Mouse (Mus musculus): ENCODE results near the gene 4931406C07Rik.

The 4931406C07Rik gene

DNA sequence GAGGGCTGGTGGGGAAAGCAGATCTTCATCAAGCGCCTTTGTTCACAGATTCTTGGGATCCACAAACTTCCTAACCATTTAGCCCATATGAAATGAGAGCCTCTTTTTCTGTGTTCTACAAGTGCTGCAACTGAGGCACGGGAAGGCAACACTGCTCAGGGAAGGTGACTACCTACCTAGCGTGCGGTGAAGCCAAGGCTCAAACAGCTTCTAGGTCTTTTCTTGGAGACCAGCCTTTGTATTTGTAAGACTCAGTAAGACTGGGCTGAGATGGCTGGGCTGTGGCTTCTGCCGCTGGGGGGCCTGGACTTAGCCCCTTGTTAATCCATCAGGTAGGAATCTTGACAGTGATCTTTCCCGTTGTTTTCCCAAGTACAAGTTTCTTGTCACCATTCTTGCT is 66.2 kb downstream of the 4931406C07Rik start:
- no peak for DNase-seq (ENCODE audit: extremely low read depth, insufficient read length, low spot score)

DNA sequence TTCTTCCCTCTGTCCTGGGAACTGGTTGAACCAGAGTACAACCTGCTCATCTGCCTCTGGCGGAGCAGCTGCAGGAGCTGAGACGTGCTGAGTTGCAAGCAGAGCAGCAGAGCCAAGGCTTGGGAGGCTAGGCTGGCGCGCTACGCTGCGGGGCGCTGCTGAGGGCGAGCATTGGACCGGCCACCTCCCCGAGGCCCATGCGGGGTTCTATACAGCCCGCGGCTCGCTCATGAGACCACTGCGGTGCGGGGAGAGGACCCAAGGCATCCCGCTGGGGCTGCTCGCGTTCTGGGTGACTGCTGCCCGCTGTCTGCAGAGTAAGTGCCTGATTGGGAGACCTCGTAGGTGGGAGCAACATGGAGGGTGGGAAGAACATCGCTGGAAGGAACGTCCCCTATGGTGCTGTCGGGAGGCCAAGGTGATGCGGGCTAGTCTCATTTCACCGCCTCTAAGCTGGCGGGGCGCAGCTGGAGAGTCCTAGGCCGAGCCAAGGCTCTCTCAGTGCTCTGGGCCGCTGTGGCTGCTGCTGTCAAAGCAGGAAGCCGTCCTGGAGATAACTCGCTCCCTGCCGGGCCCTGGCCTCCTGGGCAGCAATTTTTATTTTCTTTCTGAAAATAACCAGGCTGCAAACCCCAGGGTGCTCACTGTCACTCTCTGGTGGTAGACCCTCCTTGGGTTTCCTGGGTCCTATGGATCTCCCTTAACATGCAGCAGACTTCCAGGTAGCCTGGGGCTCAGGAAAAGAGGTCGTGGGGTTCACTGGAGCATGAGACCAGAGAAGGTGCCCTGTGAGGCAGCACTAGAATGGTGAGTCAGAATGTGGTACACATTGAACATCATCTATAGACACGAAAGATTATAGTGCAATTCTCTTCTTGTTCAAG is 67.0 kb downstream of the 4931406C07Rik start, which contains the start of gene Vstm5:
TSS of gene Vstm5 (plus strand) at position 4 of the 884 bp plus-strand sequence.
- no peak for DNase-seq (ENCODE audit: extremely low read depth, insufficient read length, low spot score)

DNA sequence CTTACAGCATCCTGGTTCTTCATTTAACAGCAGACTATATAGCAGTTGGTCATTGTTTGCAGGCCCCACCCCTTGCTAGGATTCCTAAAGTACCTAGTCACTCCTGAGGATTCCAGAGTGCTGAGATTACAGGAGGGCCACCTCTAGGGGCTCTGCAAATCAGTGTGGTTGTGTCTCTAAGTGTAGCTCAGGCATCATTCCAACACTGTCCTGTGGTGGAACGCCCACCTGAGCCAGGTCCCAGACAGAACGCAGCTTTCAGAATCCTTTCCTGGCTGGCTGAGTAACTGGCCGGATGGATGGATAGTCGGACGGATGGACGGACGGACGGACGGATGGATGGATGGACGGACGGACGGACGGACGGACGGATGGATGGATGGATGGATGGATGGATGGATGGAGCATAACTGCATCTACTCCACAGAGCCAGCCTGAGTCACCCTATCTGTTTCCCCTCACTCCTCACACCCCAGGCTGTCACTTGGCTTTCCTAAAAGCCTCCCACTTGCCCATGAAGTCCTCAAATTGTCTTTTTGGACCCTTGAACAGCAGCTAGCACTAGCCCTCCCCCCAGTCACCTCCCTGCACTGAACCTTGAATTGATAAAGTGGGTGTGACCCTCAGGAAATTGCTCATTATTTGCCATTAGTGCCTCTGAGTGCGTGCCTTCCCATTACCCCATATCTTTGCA is 67.8 kb downstream of the 4931406C07Rik start:
- no peak for DNase-seq (ENCODE audit: extremely low read depth, insufficient read length, low spot score)

DNA sequence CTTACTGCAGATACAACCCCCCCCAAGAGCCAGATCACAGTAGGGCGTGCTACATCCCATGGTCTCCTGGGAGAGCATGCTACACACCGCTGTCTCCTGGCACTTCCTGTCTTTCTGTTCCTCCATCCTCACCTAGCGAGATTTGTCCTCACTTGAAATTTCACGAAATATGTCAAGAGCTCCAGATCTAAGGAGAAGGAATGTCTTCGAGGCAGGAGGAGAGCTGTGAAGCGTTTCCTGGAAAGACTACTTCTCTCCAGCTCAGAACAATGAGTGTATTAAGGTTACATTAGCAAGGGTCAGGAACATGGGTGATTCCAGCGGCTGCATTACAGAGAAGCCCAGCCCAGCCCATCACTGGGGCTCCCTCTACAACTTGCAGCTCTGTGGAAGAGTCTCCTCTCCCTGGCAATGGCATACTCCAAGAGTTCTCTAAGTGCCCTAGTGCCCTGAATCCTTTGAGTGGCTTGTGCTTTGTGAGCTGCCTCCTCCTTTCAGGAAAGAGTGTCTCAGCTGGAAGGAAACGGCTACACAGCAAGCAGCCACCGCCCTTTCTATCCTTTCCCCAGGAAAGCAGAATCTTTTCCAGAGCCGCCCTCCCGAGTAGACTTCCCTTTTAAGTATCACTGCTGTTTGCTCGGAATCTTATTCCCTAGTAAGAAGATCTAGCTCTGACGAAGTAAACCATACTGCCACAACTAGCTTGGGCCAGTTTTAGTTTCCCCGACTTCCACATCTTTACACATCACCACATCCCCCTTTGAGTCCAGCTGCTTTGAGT is 68.5 kb downstream of the 4931406C07Rik start:
- DNase-seq (ENCODE audit: extremely low read depth, insufficient read length, low spot score), result no peak

GRCm38 (mm10) chr9:15235986-15236385 is 70.3 kb downstream of the 4931406C07Rik start:
- DNase-seq (ENCODE audit: extremely low read depth, insufficient read length, low spot score), result no peak

DNA sequence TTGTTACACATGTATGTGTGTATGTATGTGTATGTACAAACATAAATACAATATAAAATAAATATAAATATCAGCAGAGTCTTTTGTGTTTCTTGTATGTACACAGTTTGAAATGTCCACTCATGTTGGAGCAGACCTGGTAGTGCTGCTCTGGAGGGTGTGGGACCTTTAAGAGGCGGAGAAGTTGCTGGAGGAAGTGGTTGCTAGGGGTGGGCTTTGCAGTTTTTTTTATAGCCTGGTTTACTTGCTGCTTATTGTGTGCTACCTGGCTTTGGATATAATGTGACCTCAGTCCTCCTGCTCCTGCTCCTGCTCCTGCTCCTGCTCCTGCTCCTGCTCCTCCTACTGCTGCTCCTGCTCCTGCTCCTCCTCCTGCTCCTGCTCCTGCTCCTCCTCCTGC is 72.6 kb downstream of the 4931406C07Rik start:
- DNase-seq (ENCODE audit: extremely low read depth, insufficient read length, low spot score), result no peak

Data from 3134 (cell line).